Mouse (Mus musculus): ENCODE results near the gene Olfr1420. TPM values are rescaled to one million over a fixed set of nuclear protein-coding genes. Genes with fewer than 3 reads are reported as not detected.
"Not testable (repeated sequence)": the region's sequence is repeated elsewhere in the genome, so short reads cannot be mapped to it uniquely, and the experiment has no call there.

Gene Olfr1420
- total RNA-seq (2021), result not detected
- long read RNA-seq, experiment 1, result 0 reads
- long read RNA-seq, experiment 2, result 0 reads

DNA sequence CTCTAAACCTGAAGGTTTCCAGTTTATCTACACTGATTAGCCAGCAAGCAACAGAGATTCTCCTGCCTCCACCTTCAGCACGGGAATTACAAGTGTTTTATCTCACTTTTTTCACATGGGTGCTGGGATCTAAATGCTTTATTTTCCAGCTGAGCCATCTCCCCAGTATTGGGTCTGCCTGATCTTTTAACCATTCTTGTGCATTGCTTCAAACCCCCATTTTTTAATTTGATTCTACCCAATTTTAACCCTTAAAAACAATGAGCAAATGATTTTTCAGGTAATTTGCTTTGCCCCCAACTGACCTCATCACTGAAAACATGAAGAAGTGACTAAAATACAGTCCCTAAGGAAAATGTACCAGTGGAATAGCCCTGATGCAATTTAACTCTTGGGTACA is at the start of gene Olfr1420:
TSS of gene Olfr1420 (plus strand) at position 301 of the 400 bp plus-strand sequence.
- no peak for DNase-seq (ENCODE audit: low spot score in 2 of 2)

GRCm38 (mm10) chr19:11839119-11839518 is 47.2 kb upstream of the Olfr1420 start, which contains the start of gene Olfr1417:
Gene Olfr1417, minus strand, starts transcription at chr19:11839219.
- DNase-seq (ENCODE audit: low spot score in 2 of 2), result no peak

DNA sequence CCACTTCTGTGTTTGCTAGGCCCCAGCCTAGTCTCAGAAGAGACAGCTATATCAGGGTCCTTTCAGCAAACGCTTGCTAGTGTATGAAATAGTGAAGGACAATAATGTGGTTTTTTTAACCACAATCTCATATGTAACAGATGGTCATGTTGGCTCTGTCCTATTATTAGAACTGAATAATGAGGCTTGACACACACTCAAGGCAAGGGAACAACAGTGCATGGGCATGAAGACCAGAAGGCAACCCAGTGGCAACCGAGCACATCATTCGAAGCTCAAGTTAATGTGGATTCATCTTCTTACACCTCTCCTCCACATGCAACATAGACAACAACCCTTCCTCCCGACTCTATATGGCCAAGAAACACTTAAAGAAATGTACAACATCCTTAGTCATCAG is 40.0 kb upstream of the Olfr1420 start:
- no peak for DNase-seq (ENCODE audit: low spot score in 2 of 2)

DNA sequence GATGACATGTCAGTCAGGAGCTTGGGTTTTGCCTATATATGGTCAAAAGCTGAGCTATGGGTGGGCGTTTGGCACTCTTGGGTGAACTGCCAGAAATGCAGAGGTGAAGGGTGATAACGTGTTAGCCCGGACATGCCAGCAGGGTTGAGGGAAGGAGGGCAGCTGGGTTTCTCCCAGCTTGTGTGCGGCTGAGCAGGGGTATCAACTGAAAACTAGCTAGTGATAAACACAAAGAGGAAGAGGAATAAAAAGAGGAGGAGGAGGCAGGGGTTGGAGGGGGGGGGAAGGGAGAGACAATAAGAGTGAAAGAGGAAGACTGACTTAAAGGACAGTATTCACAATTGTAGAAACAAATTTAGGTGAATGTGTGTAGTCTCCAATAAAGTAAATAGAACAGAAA is 33.7 kb upstream of the Olfr1420 start:
- DNase-seq (ENCODE audit: low spot score in 2 of 2), result no peak

DNA sequence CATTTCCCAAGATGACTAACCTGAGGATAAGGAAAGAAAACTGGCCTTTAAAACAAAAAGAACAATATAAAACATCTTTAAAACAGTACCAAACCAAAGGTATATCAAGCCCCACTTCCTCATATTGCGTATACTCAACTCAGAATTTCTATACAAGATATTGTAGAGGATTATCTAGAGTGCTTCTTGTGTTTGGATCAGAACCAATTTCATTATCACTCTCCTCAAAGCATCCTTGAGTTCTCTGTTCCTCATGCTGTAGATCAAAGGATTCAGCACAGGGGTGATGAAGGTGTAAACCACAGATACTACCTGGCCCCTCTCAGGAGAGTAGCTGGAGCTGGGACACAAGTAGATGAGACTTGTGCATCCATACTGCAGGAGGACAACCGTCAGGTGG is 31.5 kb upstream of the Olfr1420 start:
- no peak for DNase-seq (ENCODE audit: low spot score in 2 of 2)

- DNase-seq (ENCODE audit: low spot score in 2 of 2), result no peak
These were observed 29.9 kb upstream of the Olfr1420 start for GRCm38 (mm10) chr19:11856506-11856905.

GRCm38 (mm10) chr19:11860966-11861365 is 25.4 kb upstream of the Olfr1420 start, which contains the start of gene Olfr1418:
Gene Olfr1418, minus strand, starts transcription at chr19:11861066.
- DNase-seq (ENCODE audit: low spot score in 2 of 2), result no peak

DNA sequence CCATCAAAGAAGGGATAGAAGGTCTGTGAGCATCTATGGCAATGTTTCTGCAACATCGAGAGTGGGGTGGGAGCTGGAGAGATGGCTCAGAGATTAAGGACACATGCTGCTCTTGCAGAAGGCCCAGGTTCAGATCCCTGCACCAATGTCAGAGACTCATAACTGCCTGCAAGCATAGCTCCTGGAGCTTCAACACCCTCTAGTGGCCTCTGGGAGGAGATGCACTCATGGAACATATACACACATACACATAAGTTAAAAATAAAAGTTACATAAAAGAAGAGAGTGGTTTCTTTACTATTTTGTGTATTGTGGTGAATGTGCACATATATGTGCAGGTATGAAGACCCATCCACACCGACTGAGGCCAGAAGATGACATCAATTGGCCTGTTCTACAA is 18.5 kb upstream of the Olfr1420 start:
- DNase-seq (ENCODE audit: low spot score in 2 of 2), result no peak

- DNase-seq (ENCODE audit: low spot score in 2 of 2), result no peak
These were observed 11.4 kb upstream of the Olfr1420 start, which contains the start of gene Olfr1419 for GRCm38 (mm10) chr19:11875006-11875405. Gene Olfr1419, minus strand, starts transcription at chr19:11875106.

GRCm38 (mm10) chr19:11878404-11878803 is 8.0 kb upstream of the Olfr1420 start:
- DNase-seq (ENCODE audit: low spot score in 2 of 2), result not testable (repeated sequence)

DNA sequence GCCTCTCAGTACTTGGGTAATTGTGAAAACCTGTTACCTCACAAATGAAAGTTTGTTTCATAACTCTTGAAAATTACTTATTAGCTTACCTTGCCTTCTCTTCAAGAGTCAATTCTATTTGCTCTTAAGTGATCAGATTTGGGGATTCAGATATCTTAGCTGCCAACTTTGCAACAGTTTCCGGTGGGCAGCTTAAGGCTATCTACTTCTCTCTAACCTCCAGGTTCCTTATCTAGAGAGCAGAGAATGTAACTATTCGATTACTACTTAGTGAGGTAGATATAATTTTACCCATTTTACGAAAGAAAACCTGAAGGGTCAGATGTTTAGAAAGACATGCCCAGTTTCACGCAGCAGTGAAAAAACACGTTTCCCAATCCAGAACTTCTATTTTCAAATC is 24.7 kb downstream of the Olfr1420 start:
- DNase-seq (ENCODE audit: low spot score in 2 of 2), result no peak

- DNase-seq (ENCODE audit: low spot score in 2 of 2), result no peak
These were observed 25.2 kb downstream of the Olfr1420 start for GRCm38 (mm10) chr19:11911603-11912002.

DNA sequence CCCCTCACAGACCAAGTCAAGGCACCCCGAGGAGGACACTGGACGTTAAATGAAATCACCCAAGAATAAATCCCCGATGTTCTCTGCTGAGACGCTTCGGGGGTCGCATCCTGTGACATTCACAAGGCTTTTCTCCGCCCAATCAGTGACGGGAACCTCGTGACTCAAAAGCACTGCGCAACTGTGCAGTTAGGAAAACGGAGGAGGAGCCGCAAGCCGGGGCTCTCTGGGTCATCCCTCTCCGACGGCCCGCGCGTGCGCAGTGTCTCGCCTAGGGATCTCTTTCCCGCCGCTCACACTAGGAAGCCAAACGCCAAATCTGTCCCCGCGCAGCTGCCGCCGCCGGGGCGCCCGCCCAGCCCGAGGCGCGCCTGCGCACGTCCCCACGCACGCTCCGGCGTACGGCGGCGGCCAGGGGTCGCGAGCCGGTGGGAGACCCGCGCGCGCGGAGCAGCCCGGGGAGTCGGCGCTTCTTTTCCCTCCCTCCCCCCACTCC is 25.7 kb downstream of the Olfr1420 start, which contains the start of gene Patl1:
TSS of gene Patl1 (plus strand) at position 363 of the 496 bp plus-strand sequence.
- peak; percentile 97 to 99 for DNase-seq (ENCODE audit: low spot score in 2 of 2)

DNA sequence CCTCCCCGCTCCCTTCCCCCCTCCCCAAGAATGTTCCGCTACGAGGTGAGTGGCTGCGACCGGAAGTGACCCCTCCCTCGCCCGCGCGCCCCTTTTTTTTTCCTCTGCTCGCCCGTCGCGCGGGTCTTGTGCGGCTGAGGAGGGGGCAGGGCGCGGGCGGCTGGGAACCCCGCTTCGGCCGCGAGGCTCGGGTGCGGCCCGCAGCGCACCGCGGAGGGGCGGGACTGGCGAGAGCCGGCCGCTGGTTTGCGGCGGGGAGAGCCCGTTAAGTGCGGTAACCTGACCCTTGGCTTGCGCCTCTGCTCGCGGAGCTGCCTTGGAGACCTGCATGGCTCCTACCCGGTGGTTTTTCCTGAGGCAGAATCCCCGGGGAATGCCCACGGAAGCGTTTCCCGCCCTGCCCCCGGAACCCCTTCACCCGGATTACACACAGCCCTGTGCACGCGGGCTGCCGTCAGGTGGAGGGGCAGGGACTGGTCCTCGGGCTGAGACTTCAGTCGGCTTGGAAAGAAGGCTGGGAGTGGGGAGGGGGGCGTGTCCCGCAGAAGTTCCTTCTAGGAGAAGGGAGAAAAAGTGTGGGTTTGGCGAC is 26.3 kb downstream of the Olfr1420 start:
- peak in 1 of 2 experiments; percentile 27 for DNase-seq (ENCODE audit: low spot score in 2 of 2)

DNA sequence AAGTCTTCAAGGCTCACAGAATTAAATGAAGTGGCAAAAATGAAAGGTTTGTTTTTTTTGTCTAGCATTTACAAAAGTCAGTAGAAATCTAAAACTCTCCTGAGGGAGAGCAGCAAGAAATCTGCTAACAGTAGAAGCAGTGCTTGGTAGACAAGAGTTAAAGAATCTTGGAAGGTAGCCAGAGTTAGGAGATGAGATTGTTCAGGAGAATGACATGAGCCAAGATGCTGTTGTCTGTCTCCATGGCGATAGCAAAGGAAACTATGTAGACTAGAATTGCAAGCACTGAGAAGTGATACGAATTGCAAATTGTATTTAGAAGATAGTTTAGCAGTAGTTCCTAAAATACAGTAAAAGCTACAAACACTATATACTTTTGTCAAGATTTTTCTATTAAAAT is 29.4 kb downstream of the Olfr1420 start:
- DNase-seq (ENCODE audit: low spot score in 2 of 2), result peak in 1 of 2 experiments; percentile 75

DNA sequence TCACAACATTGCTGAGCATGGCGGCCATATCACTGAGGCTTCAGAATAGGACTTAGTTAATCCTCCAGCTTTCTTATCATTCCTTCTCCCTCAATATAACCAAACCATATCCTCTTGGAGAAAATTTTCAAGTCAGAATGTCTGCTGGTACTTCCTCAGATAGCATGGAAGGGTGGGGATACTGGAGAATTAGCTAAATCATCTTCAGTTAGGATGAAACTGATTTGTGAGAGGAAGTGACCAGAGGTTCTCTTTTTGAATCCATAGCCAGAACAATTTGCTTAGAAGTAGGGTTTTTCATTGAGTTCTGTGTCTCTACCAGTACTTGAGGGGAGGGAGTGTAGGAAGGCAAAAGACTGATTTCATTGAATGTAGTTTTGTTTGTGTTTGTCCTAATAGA is 35.7 kb downstream of the Olfr1420 start:
- no peak for DNase-seq (ENCODE audit: low spot score in 2 of 2)

DNA sequence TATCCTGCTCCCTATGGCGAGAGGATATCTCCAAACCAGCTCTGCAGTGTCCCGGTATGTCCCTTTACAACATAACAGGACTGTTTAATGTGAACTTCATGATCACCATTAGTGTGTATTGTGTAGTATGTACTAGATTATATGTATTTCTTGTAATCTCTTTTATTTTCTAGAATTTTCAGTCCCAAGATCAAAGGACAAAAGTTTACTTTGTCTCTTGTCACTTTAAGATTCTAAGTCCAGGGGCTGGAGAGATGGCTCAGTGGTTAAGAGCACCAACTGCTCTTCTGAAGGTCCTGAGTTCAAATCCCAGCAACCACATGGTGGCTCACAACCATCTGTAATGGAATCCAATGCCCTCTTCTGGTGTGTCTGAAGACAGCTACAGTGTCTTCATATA is 36.1 kb downstream of the Olfr1420 start:
- not testable (repeated sequence) for DNase-seq (ENCODE audit: low spot score in 2 of 2)

GRCm38 (mm10) chr19:11926380-11926779 is 40.0 kb downstream of the Olfr1420 start:
- DNase-seq (ENCODE audit: low spot score in 2 of 2), result no peak

DNA sequence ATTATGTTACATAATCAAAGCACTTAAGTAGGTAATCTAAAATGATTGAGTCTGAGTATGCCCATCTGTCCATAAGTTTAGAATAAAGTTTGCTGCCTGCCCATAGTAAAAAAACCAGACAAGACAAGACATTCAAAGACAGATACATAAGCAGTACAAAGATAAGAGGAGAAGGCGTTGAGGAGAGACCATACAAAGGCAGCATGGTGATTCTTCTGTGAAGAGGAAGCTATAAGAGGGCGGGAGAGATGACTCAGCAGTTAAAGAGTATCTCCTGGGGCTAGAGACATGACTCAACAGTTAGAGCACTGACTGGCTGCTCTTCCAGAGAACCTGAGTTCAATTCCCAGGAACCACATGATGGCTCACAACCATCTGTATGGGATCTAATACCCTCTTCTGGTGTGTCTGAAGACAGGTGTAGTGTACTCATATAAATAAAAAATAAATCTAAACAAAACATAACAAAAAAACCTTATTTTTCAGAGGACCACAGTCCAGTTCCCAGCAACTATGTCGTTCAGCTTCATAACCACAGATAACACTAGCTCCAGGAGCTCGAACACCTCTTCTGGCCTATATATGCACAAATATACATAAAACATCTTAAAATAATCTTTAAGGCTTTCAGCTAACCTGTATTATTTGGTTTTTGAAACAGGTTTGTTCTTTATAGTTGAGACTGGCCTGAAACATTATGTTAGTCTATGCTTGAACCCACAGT is 41.8 kb downstream of the Olfr1420 start:
- no peak for DNase-seq (ENCODE audit: low spot score in 2 of 2)

- not testable (repeated sequence) for DNase-seq (ENCODE audit: low spot score in 2 of 2)
These were observed 60.1 kb downstream of the Olfr1420 start for GRCm38 (mm10) chr19:11946460-11946859.
